Mouse (Mus musculus): Measurements from ENCODE around the gene Parm1.

The Parm1 gene

GRCm38 (mm10) chr5:91653061-91653915 lies 135.9 kb downstream of the Parm1 start:
- no peak for DNase-seq (ENCODE audit: low read depth, low spot score)

- no peak for DNase-seq (ENCODE audit: low read depth, low spot score)
Observed at GRCm38 (mm10) chr5:91654331-91655048, 137.1 kb downstream of the Parm1 start.

GRCm38 (mm10) chr5:91655263-91655662 lies 137.8 kb downstream of the Parm1 start:
- no peak for DNase-seq (ENCODE audit: low read depth, low spot score)

GRCm38 (mm10) chr5:91662715-91663114 lies 145.3 kb downstream of the Parm1 start:
- no peak for DNase-seq (ENCODE audit: low read depth, low spot score)

- DNase-seq (ENCODE audit: low read depth, low spot score), result no peak
Observed at GRCm38 (mm10) chr5:91667127-91667526, 149.7 kb downstream of the Parm1 start.

GRCm38 (mm10) chr5:91669235-91669634 lies 151.8 kb downstream of the Parm1 start:
- no peak for DNase-seq (ENCODE audit: low read depth, low spot score)

Data from forelimb bud, embryonic 11.5 days (tissue).